Mouse (Mus musculus): ENCODE data around the gene Sumo1. TPM values are rescaled to one million over a fixed set of nuclear protein-coding genes. Genes with fewer than 3 reads are reported as not detected.

Sumo1 gene
- 228 and 236 TPM in 2 replicates for polyA plus RNA-seq (2012; ENCODE audit: insufficient read depth, insufficient read length, missing spikeins)

- peak within 1 kb of the TSS; percentile 97 for H3K27ac ChIP-seq (replicated peaks; ENCODE audit: low read depth, low read length)
- peak within 1 kb of the TSS; percentile 95 for H3K4me3 ChIP-seq (ENCODE audit: insufficient read depth, low read depth, low read length)
- H3K4me1 ChIP-seq (ENCODE audit: control insufficient read depth, insufficient read depth, insufficient read length, low read length), result peaks cover 6% of the 10 kb centered on the region
Measured at GRCm38 (mm10) chr1:59670641-59671168, at the start of gene Sumo1. Gene Sumo1, minus strand, starts transcription at chr1:59670834.

DNA sequence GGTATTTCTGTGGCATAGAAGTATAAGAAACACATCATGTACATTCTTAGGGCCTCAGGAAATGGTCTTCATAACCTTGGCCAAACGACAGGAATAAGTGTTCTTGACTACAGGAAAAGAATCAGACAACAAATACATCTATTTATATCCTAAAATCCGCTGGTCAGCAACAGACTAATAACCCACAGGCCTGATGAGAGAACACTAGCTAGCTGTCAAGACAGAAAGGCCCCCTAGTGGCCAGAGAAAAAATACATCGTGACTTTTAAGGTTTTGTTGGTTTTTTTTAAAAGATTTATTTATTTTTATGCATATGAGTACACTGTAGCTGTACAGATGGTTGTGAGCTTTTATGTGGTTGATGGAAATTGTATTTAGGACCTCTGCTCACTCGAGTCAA lies 49.3 kb upstream of the Sumo1 start:
- Histone ChIP-seq H3K4me3 (ENCODE audit: insufficient read depth, low read depth, low read length) (no peak overlapping the region), H3K27ac (replicated peaks; ENCODE audit: low read depth, low read length) (no peak overlapping the region)

GRCm38 (mm10) chr1:59701766-59702165 lies 31.1 kb upstream of the Sumo1 start:
- Histone ChIP-seq H3K4me1 (ENCODE audit: control insufficient read depth, insufficient read depth, insufficient read length, low read length) (no peaks in the 10 kb centered on the region), H3K27ac (replicated peaks; ENCODE audit: low read depth, low read length) (no peak overlapping the region), H3K4me3 (ENCODE audit: insufficient read depth, low read depth, low read length) (no peak overlapping the region)

More for the DNA sequence above, 49.3 kb upstream of the Sumo1 start:
- H3K4me1 ChIP-seq (ENCODE audit: control insufficient read depth, insufficient read depth, insufficient read length, low read length), result no peaks in the 10 kb centered on the region

DNA sequence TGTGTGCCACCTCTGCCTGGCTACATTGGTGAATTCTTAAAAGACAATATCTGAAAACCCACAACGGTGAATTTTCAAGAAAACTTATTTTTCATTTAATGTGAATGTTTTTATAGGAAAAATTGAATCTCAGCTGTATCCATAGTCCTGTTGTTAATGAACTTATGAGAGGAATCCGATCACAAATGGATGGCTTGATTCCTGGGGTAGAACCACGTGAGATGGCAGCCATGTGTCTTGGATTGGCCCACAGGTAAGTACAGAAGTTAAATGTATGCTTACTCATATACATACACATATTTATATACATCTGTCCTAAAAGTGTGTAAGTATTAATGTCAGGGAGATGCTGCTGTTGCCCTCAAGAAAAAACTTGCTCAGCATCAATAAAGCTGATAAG lies 27.6 kb upstream of the Sumo1 start:
- H3K27ac ChIP-seq (replicated peaks; ENCODE audit: low read depth, low read length), result no peak overlapping the region
- no peak overlapping the region for H3K4me3 ChIP-seq (ENCODE audit: insufficient read depth, low read depth, low read length)
- no peaks in the 10 kb centered on the region for H3K4me1 ChIP-seq (ENCODE audit: control insufficient read depth, insufficient read depth, insufficient read length, low read length)

DNA sequence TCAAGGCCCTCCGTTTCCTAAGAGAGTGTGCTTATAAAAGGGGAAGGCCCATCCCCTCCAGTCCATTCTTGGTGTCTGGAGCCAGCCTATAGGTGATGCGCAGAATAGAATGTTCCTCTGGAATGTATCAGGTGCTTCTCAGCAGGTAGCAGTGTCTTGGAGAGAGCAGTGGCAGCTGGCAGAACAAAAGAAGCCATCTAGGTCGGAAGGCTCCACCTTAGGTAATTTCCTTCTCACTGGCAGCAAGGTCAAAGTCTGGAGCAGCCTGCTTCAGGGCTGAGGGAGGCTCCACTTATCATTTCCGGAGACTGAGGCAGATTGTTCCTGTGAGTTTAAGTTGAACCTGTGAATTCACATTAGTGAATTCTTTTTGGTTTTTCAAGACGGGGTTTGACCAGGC lies 27.1 kb upstream of the Sumo1 start:
- Histone ChIP-seq H3K27ac (replicated peaks; ENCODE audit: low read depth, low read length) (no peak overlapping the region), H3K4me1 (ENCODE audit: control insufficient read depth, insufficient read depth, insufficient read length, low read length) (no peaks in the 10 kb centered on the region), H3K4me3 (ENCODE audit: insufficient read depth, low read depth, low read length) (no peak overlapping the region)

DNA sequence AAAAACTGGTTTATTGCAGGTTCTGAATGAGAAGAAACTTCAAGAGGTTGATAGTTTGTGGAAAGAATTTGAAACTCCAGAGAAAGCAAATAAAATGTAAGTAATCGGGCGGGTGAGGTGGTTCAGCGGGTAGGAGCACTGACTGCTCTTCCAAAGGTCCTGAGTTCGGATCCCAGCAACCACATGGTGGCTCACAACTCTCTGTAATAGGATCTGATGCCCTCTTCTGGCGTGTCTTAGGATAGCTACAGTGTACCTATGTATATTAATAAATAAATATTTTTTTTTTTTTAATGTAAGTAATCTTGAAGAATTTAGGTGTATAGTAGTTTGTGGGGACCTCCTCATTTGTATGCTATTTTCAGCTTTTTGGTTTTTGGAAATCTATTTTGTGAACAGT lies 19.8 kb upstream of the Sumo1 start:
- no peak overlapping the region for H3K27ac ChIP-seq (replicated peaks; ENCODE audit: low read depth, low read length)
- H3K4me3 ChIP-seq (ENCODE audit: insufficient read depth, low read depth, low read length), result no peak overlapping the region
- peaks cover 3% of the 10 kb centered on the region; the same call in 1 of the 2 replicates for H3K4me1 ChIP-seq (ENCODE audit: control insufficient read depth, insufficient read depth, insufficient read length, low read length)

DNA sequence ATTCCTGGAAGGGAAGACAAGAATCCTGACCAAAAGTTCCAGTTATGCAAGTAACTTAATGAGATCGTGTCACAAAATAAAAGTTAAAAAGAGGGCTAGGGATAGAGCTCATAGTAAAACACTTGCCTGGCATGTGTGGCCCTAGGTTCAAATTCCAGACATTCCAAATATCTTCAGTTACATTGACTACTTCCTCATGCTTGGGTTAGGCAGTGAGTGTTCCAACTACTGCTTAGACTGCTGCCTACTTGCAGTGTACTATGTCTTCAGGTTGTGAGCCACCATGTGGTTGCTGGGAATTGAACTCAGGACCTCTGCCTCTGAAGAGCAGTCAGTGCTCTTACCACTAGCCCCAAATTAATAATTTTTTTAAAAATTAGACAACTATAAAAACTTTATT lies 16.9 kb upstream of the Sumo1 start:
- Histone ChIP-seq H3K27ac (replicated peaks; ENCODE audit: low read depth, low read length) (no peak overlapping the region), H3K4me3 (ENCODE audit: insufficient read depth, low read depth, low read length) (no peak overlapping the region), H3K4me1 (ENCODE audit: control insufficient read depth, insufficient read depth, insufficient read length, low read length) (peaks cover 3% of the 10 kb centered on the region; the same call in 1 of the 2 replicates)

GRCm38 (mm10) chr1:59684819-59685755 lies 14.5 kb upstream of the Sumo1 start, which contains the start of gene Nop58:
Gene Nop58, plus strand, starts transcription at chr1:59684971.
- H3K4me3 ChIP-seq (ENCODE audit: insufficient read depth, low read depth, low read length), result peak within 1 kb of the TSS; percentile 99
- peak within 1 kb of the TSS; percentile 87 for H3K27ac ChIP-seq (replicated peaks; ENCODE audit: low read depth, low read length)
- peaks cover 3% of the 10 kb centered on the region; the same call in 1 of the 2 replicates for H3K4me1 ChIP-seq (ENCODE audit: control insufficient read depth, insufficient read depth, insufficient read length, low read length)

GRCm38 (mm10) chr1:59683926-59684818 lies 13.5 kb upstream of the Sumo1 start:
- Histone ChIP-seq H3K4me3 (ENCODE audit: insufficient read depth, low read depth, low read length) (peak overlapping the region; percentile 58), H3K4me1 (ENCODE audit: control insufficient read depth, insufficient read depth, insufficient read length, low read length) (peaks cover 3% of the 10 kb centered on the region; the same call in 1 of the 2 replicates), H3K27ac (replicated peaks; ENCODE audit: low read depth, low read length) (peak overlapping the region; percentile 67)

- no peak overlapping the region for H3K27ac ChIP-seq (replicated peaks; ENCODE audit: low read depth, low read length)
- no peak overlapping the region for H3K4me3 ChIP-seq (ENCODE audit: insufficient read depth, low read depth, low read length)
- peaks cover 2% of the 10 kb centered on the region for H3K4me1 ChIP-seq (ENCODE audit: control insufficient read depth, insufficient read depth, insufficient read length, low read length)
Measured at GRCm38 (mm10) chr1:59673661-59674060, 3.0 kb upstream of the Sumo1 start.

DNA sequence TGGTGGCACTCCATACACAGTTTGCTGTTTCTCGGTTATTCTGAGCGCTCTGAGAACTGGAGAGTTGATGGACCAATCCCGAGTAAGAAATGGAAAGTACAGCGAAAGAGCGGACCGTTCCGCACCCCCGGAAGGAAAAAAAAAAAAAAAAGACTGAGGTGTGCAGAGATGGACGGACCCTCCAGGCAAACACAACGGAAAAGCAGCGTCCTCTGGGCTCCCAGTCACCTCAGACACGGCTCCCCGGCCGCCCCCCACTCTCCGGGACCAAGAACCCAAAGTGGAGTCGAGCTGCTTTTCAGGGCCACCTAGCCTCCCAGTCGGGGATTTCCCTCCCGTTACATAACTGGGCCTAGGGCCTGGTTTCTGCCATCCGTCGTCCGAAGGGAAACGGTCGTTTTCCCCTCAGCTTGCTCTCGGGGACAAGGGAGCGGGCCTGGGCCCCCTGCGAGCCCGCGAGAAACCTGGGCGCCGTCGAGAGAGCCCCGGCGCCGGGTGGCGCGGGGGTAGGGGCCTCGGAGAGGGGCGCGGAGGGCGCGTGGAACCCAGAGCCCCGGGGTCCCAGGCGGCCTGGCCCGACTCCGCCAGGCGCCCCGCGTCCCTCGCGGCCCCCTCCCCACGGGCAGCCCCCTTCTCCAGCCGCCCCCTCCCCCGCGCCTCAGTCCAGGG lies 538 bp downstream of the Sumo1 start:
- Histone ChIP-seq H3K4me3 (ENCODE audit: insufficient read depth, low read depth, low read length) (peak overlapping the region; percentile 95), H3K27ac (replicated peaks; ENCODE audit: low read depth, low read length) (peak overlapping the region; percentile 52), H3K4me1 (ENCODE audit: control insufficient read depth, insufficient read depth, insufficient read length, low read length) (peaks cover 6% of the 10 kb centered on the region)

DNA sequence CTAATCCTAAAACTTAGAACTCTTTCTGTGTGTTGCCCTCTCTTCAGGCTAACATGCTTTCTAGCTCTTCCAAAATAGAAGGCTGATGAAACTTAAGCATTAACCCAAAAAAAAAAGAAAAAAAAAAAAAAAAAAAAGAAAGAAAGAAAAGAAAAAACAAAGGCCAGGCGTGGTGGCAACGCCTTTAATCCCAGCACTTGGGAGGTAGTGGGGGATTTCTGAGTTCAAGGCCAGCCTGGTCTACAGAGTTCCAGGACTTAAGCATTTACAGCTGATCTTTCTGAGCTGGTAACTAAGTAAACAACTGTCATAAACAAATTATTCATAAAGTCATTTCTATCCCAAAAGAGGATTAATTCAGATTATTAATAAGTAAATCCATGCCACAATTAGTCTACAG lies 1.8 kb downstream of the Sumo1 start:
- no peak overlapping the region for H3K4me3 ChIP-seq (ENCODE audit: insufficient read depth, low read depth, low read length)
- peaks cover 6% of the 10 kb centered on the region for H3K4me1 ChIP-seq (ENCODE audit: control insufficient read depth, insufficient read depth, insufficient read length, low read length)

DNA sequence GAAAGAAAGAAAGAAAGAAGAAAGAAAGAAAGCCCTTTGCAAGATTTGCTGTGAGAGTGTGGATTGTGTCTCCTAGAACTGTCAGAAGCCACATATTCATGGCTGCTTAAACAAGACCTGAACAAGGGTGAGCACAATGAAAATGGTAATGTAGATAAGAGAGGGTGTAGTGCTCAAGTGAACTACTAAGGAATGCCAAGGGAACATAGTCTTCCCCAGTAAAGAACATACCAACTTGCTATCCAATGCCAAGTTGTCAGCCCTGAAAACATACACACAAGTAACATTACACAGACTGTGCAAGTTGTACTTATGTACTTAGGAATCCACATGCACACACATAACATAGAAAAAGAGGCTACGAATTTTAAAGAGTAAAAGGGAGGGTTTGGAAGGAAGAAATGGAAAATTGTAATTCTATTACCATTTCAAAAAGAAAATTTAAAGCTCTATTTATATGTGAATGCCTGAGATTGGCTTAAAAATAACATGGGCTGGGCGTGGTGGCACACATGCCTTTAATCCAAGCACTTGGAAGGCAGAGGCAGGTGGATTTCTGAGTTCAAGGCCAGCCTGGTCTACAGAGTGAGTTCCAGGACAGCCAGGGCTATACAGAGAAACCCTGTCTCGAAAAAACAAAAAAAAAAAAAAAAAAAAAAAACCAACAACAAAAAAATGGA lies 7.0 kb downstream of the Sumo1 start:
- H3K4me3 ChIP-seq (ENCODE audit: insufficient read depth, low read depth, low read length), result no peak overlapping the region
- H3K27ac ChIP-seq (replicated peaks; ENCODE audit: low read depth, low read length), result no peak overlapping the region
- peaks cover 3% of the 10 kb centered on the region for H3K4me1 ChIP-seq (ENCODE audit: control insufficient read depth, insufficient read depth, insufficient read length, low read length)

More for the DNA sequence above, 1.8 kb downstream of the Sumo1 start:
- no peak overlapping the region for H3K27ac ChIP-seq (replicated peaks; ENCODE audit: low read depth, low read length)
